Mouse (Mus musculus) cortical plate, adult 2 months (tissue): ENCODE data around the gene Ofcc1.

ENCODE experiments used
- CTCF ChIP-seq: fragments of 200-500 bp; IDR thresholded peaks from 2 replicates; pipeline ENCODE4 v1.5.1; 2011; ENCODE audit warnings: mild to moderate bottlenecking, control low read depth, low read length; ENCODE audit not compliant: insufficient read depth; ENCODE audit errors: extremely low read depth
- POLR2A ChIP-seq: fragments of 200-500 bp; IDR thresholded peaks from 2 replicates; pipeline ENCODE4 v1.6.1; 2011; ENCODE audit warnings: mild to moderate bottlenecking, low read length, control low read depth; ENCODE audit not compliant: insufficient read depth; ENCODE audit errors: extremely low read depth

DNA sequence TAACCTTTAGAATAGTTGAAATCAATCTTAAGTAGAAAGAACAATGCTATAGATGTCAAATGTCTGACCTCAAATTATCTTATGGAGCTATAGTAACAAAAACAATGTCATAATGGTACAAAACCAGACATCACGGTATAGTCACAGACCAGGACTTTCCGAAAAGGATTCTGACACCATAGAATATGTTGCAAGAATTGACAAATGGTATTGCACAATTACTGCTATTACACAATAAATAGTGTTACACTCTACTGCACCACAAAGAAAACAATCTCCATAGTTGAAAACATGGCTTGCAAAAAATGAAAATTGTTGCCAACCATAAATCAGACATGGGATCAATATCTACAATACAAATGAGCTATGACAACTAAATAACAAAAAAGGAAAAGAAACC lies 43.5 kb downstream of the Ofcc1 start:
- no peak for TF ChIP-seq POLR2A
- no peak for TF ChIP-seq CTCF
